Mouse (Mus musculus) C2C12 (cell line): ENCODE data around the gene Uncx.

Experiments
- CEBPB ChIP-seq: IDR thresholded peaks from one replicate; pipeline ENCODE4 v1.6.1; 2011; ENCODE audit warnings: low read depth, mild to moderate bottlenecking, control low read depth, moderate library complexity
- CTCF ChIP-seq: IDR thresholded peaks from one replicate; pipeline ENCODE4 v1.5.1; 2011; ENCODE audit not compliant: control insufficient read depth, insufficient read depth, insufficient read length
- MAX ChIP-seq: IDR thresholded peaks from one replicate; pipeline ENCODE4 v1.6.1; 2011; ENCODE audit warnings: mild to moderate bottlenecking, control low read depth
- MYOD1 ChIP-seq: IDR thresholded peaks from one replicate; pipeline ENCODE4 v1.6.1; 2011; ENCODE audit warnings: low read depth; ENCODE audit not compliant: control insufficient read depth, insufficient read length
- MYOG ChIP-seq: IDR thresholded peaks from one replicate; pipeline ENCODE4 v1.6.1; 2011; ENCODE audit not compliant: control insufficient read depth, insufficient read length; ENCODE audit errors: extremely low read depth
- USF1 ChIP-seq: IDR thresholded peaks from one replicate; pipeline ENCODE4 v1.6.1; 2011; ENCODE audit warnings: low read depth, mild to moderate bottlenecking, control low read depth, moderate library complexity

GRCm38 (mm10) chr5:139502281-139502680 is 41.0 kb upstream of the Uncx start:
- TF ChIP-seq MAX, result no peak
- TF ChIP-seq CTCF, result no peak
- TF ChIP-seq MYOG, result no peak
- TF ChIP-seq CEBPB, result no peak
- TF ChIP-seq USF1, result no peak
- TF ChIP-seq MYOD1, result no peak
